Mouse (Mus musculus): ENCODE data around the gene Olfr985.

Gene Olfr985

DNA sequence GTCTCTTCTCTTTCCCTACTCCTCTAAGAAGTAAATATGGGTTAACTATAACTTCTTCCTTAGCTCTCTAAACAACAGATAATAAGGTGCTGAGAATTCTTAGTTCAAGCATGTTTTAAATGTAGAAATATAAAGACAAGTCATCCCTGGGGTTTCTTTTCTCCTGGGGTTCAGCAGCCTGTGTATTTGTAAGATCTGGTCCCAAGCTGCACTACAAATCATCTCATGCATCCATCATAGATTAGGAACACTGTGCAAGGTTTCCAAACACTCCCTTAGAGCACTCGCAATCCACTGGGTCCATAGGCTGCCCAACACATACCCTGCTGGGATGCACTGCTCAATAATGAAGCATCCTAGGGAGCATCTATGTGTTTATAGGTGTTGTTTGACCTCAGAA lies at the start of gene Olfr985:
TSS of gene Olfr985 (minus strand) at position 101 of the 400 bp plus-strand sequence.
- DNase-seq, result no peak

- no peak for DNase-seq
Measured at GRCm38 (mm10) chr9:40177017-40177416, 47.0 kb upstream of the Olfr985 start.

DNA sequence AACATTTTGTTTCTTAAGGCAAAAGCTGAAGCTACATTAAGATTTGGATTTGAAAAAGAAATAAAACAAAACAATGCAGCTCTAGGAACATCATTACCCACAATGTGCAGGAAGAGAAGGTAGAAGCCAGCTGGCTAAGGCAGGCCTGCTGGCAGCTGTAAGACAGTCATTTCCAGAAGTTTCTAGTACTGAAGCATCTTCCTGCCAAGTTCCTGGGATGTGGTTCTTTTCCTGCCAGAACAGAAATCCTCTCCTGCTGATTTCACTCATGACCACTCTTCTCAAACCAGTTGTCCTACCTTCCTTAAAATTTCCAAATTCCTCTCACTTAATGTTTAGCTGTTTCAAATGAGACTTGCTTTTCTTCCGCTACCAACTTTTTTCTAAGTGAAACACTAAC lies 36.5 kb upstream of the Olfr985 start:
- DNase-seq, result no peak

- DNase-seq, result no peak
Measured at GRCm38 (mm10) chr9:40155118-40155644, 25.2 kb upstream of the Olfr985 start.

GRCm38 (mm10) chr9:40141544-40141943 lies 11.6 kb upstream of the Olfr985 start:
- no peak for DNase-seq

DNA sequence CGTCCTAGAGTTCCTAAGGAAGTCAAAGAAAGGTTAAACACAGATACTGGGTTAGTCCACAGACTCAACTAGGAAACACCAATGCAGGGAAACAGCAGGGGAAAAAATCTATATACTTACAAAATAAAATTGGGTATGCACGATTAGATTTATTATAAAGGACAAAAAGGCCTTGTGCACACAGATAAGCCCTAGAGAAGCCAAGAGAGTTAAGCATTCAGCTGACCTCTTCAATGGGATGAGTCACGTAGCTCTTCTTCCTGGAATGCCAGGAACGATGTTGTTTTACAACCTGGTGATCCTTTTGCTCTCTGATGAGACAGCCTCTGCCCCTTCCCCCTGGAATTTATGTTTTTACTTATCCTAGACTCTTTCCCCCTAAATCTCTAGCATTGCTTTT lies 9.5 kb upstream of the Olfr985 start:
- DNase-seq, result no peak

- DNase-seq, result no peak
Measured at GRCm38 (mm10) chr9:40136987-40137688, 7.2 kb upstream of the Olfr985 start.

DNA sequence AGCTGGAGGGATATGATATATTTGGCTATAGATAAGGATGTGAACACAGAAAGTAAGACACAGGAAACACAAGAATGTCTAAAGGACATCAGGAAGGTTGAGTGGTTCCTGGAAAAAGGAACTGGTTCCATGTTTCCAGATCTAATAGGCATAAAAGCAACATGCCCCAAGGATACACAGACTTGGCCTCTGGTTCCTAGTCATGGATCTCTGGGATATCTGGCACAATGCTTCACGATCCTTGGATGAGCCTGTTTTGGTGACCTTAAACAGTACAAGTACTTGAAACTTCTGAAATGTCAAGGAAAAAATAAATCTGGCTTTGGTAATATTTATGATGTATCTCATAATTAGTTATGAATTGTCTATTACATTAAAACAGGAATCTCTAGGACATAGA lies 572 bp upstream of the Olfr985 start:
- DNase-seq, result no peak

- DNase-seq, result no peak
Measured at GRCm38 (mm10) chr9:40117287-40117659, 12.7 kb downstream of the Olfr985 start.

- DNase-seq, result peak; percentile 12
Measured at GRCm38 (mm10) chr9:40116645-40117286, 13.2 kb downstream of the Olfr985 start.

- no peak for DNase-seq
Measured at GRCm38 (mm10) chr9:40114106-40114505, 15.9 kb downstream of the Olfr985 start, which contains the start of gene Olfr984. TSS of gene Olfr984 (minus strand) at chr9:40114206.

GRCm38 (mm10) chr9:40094769-40095168 lies 35.2 kb downstream of the Olfr985 start:
- DNase-seq, result no peak

- DNase-seq, result no peak
Measured at GRCm38 (mm10) chr9:40093495-40093894, 36.5 kb downstream of the Olfr985 start, which contains the start of gene Olfr983. TSS of gene Olfr983 (minus strand) at chr9:40093595.
